Mouse (Mus musculus): Measurements from ENCODE around the gene Olfr1350.
"Not testable (repeated sequence)": the region's sequence is repeated elsewhere in the genome, so short reads cannot be mapped to it uniquely, and the experiment has no call there.

The Olfr1350 gene

GRCm38 (mm10) chr7:6564541-6564940 is at the start of gene Olfr1350:
Gene Olfr1350, plus strand, starts transcription at chr7:6564841.
- no peak for DNase-seq

- DNase-seq = no peak
Measured at GRCm38 (mm10) chr7:6521666-6522065, 43.0 kb upstream of the Olfr1350 start.

GRCm38 (mm10) chr7:6522850-6523249 is 41.8 kb upstream of the Olfr1350 start, which contains the start of gene Olfr1349:
Gene Olfr1349, minus strand, starts transcription at chr7:6522950.
- DNase-seq = no peak

- no peak for DNase-seq
Measured at GRCm38 (mm10) chr7:6525001-6525400, 39.6 kb upstream of the Olfr1350 start.

- no peak for DNase-seq
Measured at GRCm38 (mm10) chr7:6526141-6526540, 38.5 kb upstream of the Olfr1350 start.

GRCm38 (mm10) chr7:6586096-6586759 is 21.6 kb downstream of the Olfr1350 start:
- DNase-seq = no peak

GRCm38 (mm10) chr7:6588766-6589165 is 24.1 kb downstream of the Olfr1350 start:
- not testable (repeated sequence) for DNase-seq

GRCm38 (mm10) chr7:6603331-6603730 is 38.7 kb downstream of the Olfr1350 start:
- DNase-seq = no peak
